Mouse (Mus musculus) CH12F3 (cell line): ENCODE data around the gene Gdpgp1.

Source experiments
- in situ Hi-C: fragments of 300-500 bp; cut with MboI; formaldehyde crosslinking; loops from 2 replicates; pipeline ENCODE4 v1.14.3; 2020; ENCODE audit warnings: low sequenced_read_pairs

The Gdpgp1 gene

GRCm38 (mm10) chr7:80269751-80270255 lies 37.1 kb downstream of the Gdpgp1 start:
- in situ Hi-C loops: no loop called here

GRCm38 (mm10) chr7:80273456-80273855 lies 40.8 kb downstream of the Gdpgp1 start:
- in situ Hi-C loops: no loop called here

- in situ Hi-C loops: no loop called here
These were observed 43.7 kb downstream of the Gdpgp1 start for GRCm38 (mm10) chr7:80276374-80276773.

GRCm38 (mm10) chr7:80280032-80280431 lies 47.4 kb downstream of the Gdpgp1 start:
- in situ Hi-C loops: no loop called here

GRCm38 (mm10) chr7:80280998-80281397 lies 48.3 kb downstream of the Gdpgp1 start:
- in situ Hi-C loops: no loop called here

- in situ Hi-C loops: no loop called here
These were observed 49.0 kb downstream of the Gdpgp1 start for GRCm38 (mm10) chr7:80281646-80282045.

GRCm38 (mm10) chr7:80283226-80283918 lies 50.7 kb downstream of the Gdpgp1 start:
- in situ Hi-C loops: no loop called here

- in situ Hi-C loops: no loop called here
These were observed 51.7 kb downstream of the Gdpgp1 start for GRCm38 (mm10) chr7:80284391-80284790.

- in situ Hi-C loops: no loop called here
These were observed 53.1 kb downstream of the Gdpgp1 start for GRCm38 (mm10) chr7:80285725-80286124.

- in situ Hi-C loops: no loop called here
These were observed 55.1 kb downstream of the Gdpgp1 start for GRCm38 (mm10) chr7:80287736-80288135.
